Mouse (Mus musculus): Measurements from ENCODE around the gene Actn1.

The Actn1 gene

DNA sequence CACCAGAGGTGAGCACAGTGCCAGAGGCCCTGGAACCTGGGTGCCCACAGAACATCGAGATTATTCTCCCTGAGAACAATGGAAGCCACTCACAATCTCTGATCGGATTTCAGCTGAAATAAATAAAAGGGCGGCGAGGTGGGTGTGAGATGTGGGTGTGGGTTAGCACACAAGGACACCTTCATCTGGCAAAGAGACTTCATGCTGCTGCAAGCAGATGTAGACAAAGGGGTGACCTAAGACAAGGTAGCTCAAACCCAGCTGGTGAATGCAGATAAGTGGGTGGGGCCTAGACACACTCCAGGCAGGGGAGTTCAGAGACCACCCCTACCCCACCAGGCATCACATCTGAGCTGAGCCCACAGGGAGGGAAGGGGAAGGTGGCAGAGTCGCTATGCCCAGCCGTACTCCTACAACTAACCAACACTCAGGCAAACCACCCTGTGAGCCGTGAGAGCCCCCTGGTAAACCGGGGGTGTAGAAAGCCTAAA, 35.9 kb downstream of the Actn1 start:
- DNase-seq, result no peak

GRCm38 (mm10) chr12:80223511-80223910, 36.7 kb downstream of the Actn1 start:
- DNase-seq, result no peak

- DNase-seq, result no peak
Measured at GRCm38 (mm10) chr12:80222473-80222872, 37.7 kb downstream of the Actn1 start.

- no peak for DNase-seq
Measured at GRCm38 (mm10) chr12:80220260-80221038, 39.7 kb downstream of the Actn1 start.

DNA sequence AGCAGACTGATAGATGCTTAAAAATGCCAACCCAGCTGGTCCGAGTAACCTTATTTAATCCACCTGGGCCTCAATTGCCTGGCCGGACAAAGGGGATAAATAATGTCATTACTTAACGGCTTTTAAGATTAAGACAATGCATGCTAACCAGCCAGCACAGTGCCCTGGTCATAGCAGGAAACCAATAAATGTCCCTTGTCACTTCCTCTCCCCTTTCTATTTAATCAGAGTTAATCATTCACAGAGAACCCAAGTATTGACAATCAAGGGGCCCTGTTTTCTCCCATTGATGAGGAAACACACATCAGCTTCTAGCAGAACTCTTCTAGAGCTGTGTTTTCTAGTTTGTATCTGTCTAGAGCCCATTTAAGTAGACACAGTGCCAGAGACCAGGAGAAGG, 41.4 kb downstream of the Actn1 start:
- no peak for DNase-seq

GRCm38 (mm10) chr12:80218045-80218611, 42.0 kb downstream of the Actn1 start:
- no peak for DNase-seq

- no peak for DNase-seq
Measured at GRCm38 (mm10) chr12:80217049-80217448, 43.1 kb downstream of the Actn1 start.

DNA sequence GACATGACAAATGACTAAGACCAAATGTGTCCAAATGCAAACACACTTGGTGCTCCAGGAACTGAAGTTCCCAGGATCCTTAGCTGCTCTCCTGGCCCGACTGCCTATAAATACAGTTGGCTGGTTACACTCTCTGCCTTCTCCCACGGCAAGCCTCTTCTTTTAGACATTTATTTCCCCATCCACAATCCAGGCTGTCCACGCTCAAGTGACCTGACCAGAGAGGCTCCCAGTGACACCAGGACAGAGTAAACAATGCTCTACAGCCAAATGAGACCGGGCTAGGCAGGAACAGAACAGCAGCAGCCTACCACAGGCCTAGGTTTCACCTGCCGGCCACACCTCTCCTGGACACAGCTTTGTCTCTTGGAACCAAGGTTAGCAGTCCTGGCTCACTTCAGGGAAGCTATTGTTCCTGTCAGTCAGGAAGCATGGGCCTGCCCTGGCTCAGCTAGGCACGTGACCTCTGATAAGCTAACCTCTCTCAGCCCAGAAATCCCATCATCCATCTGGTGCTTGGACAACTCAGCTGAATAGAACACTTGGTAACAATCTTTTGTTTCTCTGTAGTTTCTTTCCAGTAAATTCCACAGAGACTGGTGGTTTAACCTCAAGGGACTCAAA, 43.8 kb downstream of the Actn1 start:
- no peak for DNase-seq

DNA sequence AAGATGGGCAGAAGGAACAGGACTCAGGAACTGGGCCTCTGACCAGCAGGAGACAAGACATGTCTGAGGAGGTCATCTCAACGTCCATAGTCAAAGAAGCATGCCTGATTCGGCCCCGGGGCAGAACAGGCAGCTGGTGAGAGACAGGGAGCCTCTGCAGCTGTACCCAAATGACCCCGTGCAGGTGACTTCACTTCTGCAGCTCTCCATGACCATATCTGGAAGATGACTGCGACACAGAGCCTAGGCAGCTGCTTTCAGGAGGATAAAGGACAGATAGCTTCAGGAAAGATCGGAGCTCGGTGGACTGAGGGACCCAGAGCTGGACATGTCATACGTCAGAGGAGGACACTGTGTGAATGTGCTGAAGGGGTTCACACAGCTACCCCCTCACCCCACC, 46.4 kb downstream of the Actn1 start:
- DNase-seq, result no peak

DNA sequence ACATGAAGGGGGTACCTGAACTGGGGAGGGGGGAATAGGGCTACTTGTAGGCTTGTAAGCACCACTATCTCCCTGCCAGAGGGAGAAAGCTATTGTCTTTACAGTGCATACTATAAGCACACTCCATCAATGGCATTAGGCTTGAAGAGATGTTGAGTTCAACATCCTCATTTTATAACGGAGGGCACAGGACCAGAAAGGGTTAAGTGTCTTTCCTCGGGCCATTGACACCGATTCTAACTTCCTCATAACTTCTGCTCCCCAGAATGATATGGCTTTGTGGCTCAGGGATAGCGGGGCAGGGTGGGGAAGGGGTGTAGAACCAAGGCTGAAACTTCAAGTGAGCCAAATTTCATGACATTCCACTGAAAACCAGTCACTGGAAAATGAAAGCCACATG, 46.9 kb downstream of the Actn1 start:
- DNase-seq, result no peak

GRCm38 (mm10) chr12:80210791-80211612, 49.2 kb downstream of the Actn1 start:
- peak; percentile 36 for DNase-seq

DNA sequence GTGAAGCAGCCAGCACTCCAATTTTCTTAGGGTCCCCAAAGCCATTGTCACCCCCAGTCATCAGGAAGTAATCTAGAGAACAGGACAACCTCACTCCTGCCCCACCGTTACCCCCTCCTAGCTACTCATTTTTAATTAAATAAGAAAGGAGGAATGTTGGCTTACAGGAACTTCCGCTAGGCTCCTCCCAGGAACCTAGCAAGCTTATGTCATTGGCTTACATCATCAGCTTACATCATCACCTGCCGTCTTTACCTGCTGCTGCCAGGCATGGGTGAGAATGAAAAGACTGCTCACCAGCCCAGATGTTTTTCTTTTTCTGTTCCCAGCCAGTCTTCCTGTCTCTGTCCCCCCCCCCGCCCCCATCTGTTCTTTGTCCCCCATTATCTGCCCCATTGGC, 50.3 kb downstream of the Actn1 start:
- DNase-seq, result no peak

DNA sequence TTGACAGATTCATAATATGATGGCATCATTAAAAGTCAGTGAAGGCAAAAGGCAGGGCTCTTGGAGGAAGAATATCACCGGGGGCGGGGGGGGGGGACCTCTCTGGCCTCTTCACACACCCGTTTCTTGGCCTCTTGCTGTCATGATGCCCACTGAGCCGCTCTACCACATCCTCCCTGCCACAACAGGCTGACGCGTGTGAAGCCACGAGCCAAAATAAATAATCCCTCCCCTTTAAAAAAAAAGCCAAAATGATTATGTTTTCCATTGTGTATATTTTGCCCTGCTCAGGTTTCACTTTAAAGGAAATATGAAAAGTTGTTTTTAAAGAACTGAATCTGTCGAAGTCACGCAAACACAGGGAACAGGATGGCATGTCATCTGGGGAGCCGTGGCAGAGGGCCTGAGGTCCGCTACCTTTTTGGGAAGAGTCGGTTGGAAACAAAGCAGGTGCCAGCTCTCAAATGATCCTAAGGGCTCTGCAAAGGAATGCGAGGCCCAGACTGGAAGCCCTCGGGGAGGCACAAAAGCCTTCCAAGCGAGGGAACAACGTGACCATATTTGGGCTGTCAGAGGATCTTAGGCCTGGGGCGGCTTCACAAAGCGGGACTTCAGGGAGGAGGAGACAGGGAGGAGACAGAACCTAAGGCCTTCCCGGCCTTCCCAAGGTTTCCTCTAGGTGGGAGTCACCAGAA, 51.9 kb downstream of the Actn1 start:
- DNase-seq, result no peak

DNA sequence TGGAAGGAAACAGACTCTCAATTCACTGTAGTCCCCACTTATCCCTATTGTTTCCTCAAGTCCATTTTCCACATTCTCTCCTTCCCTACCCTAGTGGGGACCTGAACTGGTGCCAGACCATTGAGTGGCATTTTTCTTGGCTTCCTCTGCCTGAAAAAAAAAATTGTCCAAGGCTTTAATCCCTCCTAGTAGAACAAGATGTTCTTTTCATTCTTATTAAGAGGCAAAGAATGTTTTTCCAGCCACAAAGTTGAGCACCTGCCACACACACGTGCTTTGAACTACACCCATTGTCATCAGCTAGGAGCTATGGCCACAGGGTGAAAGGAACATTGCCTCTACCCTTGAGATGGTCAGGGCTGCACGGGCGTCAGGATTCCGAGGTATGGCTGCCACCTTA, 56.9 kb downstream of the Actn1 start:
- DNase-seq, result no peak

DNA sequence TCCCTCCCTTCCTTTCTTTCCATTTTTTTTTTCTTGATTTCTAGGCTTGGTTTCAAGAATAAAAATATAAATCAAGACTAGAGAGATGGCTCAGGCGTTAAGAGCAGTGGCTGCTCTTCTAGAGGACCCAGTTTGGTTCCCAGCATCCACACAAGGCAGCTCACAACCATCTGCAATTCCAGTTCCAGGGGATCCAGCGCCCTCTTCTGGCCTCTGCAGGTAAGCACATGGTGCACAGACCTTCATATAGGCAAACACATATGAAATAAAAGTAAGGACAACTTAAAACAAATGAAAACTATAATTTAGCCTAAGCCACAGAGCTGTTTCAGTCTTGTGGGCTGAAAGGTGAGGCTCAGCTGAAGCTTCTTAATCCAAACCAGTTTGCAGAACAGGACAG, 60.4 kb downstream of the Actn1 start:
- DNase-seq, result no peak

DNA sequence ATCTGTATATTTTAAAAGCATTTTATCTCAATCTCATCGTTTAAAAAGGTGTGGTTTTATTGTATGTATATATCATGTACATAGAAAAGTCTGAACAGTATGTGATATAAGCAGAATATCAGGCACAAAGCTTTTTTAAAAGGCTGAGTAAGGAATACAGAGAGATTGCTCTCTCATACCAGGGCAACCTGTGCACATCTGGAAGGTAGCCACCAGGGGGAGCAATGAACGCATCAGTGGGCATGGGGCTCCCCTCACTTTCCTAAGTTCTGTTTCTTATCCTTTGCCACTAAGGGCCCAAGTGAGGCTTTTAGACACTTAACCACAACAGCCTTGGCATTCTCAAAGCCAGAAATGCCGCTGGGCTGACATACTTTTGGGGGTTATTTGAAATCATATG, 61.7 kb downstream of the Actn1 start:
- peak; percentile 81 for DNase-seq

- DNase-seq, result peak; percentile 55
Measured at GRCm38 (mm10) chr12:80197343-80197742, 62.8 kb downstream of the Actn1 start.

DNA sequence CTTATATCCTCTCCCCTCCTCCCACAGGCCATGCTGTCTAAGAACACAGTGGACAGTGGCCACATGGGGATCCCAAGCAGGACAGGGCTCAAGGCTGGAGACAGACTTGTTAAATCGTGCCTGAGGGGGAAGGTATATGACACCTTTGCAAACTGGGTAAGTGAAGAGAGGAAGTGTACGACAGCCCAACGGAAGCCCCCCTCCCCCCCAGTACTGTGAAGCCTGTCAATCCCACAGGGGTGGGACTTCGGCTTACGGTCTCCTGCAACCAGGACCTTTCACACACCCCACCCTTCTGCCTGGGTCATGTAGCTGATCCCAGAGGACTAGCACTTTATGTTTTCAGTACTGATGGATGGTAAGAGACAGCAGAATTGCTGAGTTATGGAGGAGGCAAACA, 68.4 kb downstream of the Actn1 start:
- no peak for DNase-seq

DNA sequence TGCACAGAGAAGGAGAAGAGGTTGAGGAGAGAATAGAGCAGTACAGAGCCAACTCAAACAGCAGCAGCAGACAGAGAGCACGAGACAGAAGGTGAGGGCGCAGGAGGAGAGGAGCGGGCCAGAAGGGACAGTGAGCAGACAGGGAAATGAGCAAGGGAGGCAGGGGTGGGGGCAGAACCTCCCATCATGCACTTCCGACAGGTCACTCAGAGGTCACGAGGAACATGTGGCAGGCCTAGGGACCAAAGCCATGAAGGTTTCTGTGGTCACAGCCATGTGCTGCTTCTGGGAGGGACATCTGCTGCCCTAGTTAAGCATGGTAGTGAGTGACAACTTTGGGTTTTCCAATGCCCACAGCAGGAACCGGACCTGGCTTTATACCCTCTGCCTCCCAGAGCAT, 68.8 kb downstream of the Actn1 start:
- no peak for DNase-seq

- DNase-seq, result no peak
Measured at GRCm38 (mm10) chr12:80190915-80191314, 69.3 kb downstream of the Actn1 start.

DNA sequence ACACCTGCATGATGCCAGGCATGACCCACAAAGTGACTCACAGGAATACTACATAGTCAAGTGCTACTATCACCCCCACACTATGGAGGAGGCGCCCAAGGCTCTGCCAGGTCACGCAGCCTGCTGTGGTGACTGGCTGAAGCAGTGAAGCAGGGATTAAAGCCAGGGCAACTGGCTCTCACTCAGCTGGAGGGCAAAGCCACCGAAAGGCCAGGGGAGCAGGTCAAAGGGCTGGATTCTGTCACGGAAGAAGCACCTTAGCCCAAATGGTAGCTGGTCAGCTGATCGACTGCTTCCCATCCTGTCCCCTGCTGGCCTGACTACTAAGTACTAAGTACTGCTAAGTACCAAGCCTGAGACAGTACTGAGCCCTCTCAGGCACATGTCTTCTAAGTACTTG, 76.1 kb downstream of the Actn1 start:
- no peak for DNase-seq

- DNase-seq, result no peak
Measured at GRCm38 (mm10) chr12:80181831-80182230, 78.3 kb downstream of the Actn1 start.

GRCm38 (mm10) chr12:80178035-80178434, 82.1 kb downstream of the Actn1 start:
- no peak for DNase-seq
